ENCODE assay signal across 16 mouse cellular contexts in genomic region chr8:126813621-126814020, GRCm38 (mm10).
DNase-seq lines count a peak whose midpoint lies in the region; ATAC-seq and TF ChIP-seq lines count a peak whose summit lies in the region.
"Had no signal": no experiment of that assay in that cellular context is flagged by ENCODE, and none has a peak within 500 bp of the region (broad histone marks: within the 10 kb centered on the region; RNA-seq: fewer than 3 reads in every experiment).

No protein-coding gene starts in this region.

- no peak overlapping the region for H3K4me3 ChIP-seq in kidney, embryonic 16.5 days (ENCODE audit: low read length)
- no peak overlapping the region for H3K4me3 ChIP-seq in midbrain, postnatal 0 days (ENCODE audit: low read depth, low read length)
- H3K4me3 ChIP-seq in midbrain, embryonic 10.5 days: no peak overlapping the region
- H3K4me3 ChIP-seq in ES-E14 (ENCODE audit: insufficient read depth in 1 of 2, low read depth in 1 of 2, low read length in 2 of 2, poor library complexity in 1 of 2, severe bottlenecking in 1 of 2): no peak overlapping the region
- H3K4me3 ChIP-seq in embryonic fibroblast, embryonic 13.5 days (ENCODE audit: insufficient read depth, low read length): no peak overlapping the region
- H3K4me3 ChIP-seq: heart, embryonic 15.5 days; hindbrain, embryonic 12.5 days; liver, embryonic 15.5 days had no signal

- no peak for DNase-seq in kidney, adult 9 months
- DNase-seq in midbrain, postnatal 0 days (ENCODE audit: low spot score): no peak
- no peak for DNase-seq in midbrain, embryonic 10.5 days (ENCODE audit: low spot score)
- DNase-seq in ES-E14 (ENCODE audit: low read depth, low spot score): no peak
- DNase-seq: adrenal gland, adult 8-10 months; cerebellum, postnatal 10 days; kidney, adult 18-20 months; right cerebral cortex, adult 18-20 months; thymus, postnatal 14 days had no signal

- WGBS in kidney, embryonic 16.5 days: 83% methylated on average over 4 of the region's 4 CpGs
- 75% methylated on average over 4 of the region's 4 CpGs for WGBS in midbrain, postnatal 0 days
- WGBS in midbrain, embryonic 10.5 days: 73% methylated on average over 4 of the region's 4 CpGs

- 0 out of 2 replicates have a peak, but pooled peaks have one; percentile 2 for ATAC-seq in kidney, embryonic 16.5 days (ENCODE audit: low FRiP score, low TSS enrichment)
- ATAC-seq in midbrain, postnatal 0 days (ENCODE audit: low FRiP score): no peak
- ATAC-seq in megakaryocyte, adult 5-6 weeks (ENCODE audit: poor library complexity, severe bottlenecking): no peak
- no peak for ATAC-seq in monocyte, adult 5-6 weeks (replicated peaks; ENCODE audit: insufficient number of reproducible peaks, low FRiP score, low TSS enrichment, poor library complexity, severe bottlenecking)

- H3K4me1 ChIP-seq in kidney, embryonic 16.5 days (ENCODE audit: insufficient read depth, low read length): no peaks in the 10 kb centered on the region
- no peaks in the 10 kb centered on the region for H3K4me1 ChIP-seq in midbrain, postnatal 0 days (ENCODE audit: insufficient read depth, low read length)
- no peaks in the 10 kb centered on the region for H3K4me1 ChIP-seq in midbrain, embryonic 10.5 days
- H3K4me1 ChIP-seq in ES-E14 (ENCODE audit: control insufficient read depth in 2 of 2, insufficient read depth in 2 of 2, low read length in 2 of 2, poor library complexity in 1 of 2): no peaks in the 10 kb centered on the region; a peak in 2 of 4 replicates
- no peaks in the 10 kb centered on the region for H3K4me1 ChIP-seq in embryonic fibroblast, embryonic 13.5 days (ENCODE audit: control insufficient read depth, insufficient read depth, low read length)
- H3K4me1 ChIP-seq: heart, embryonic 15.5 days; hindbrain, embryonic 12.5 days had no signal

- no peak overlapping the region for H3K27ac ChIP-seq in kidney, embryonic 16.5 days (ENCODE audit: low read length)
- H3K27ac ChIP-seq in midbrain, postnatal 0 days (ENCODE audit: low read depth, low read length): no peak overlapping the region
- H3K27ac ChIP-seq in midbrain, embryonic 10.5 days (replicated peaks): no peak overlapping the region
- H3K27ac ChIP-seq in ES-E14 (ENCODE audit: insufficient read depth, low read depth, low read length, poor library complexity, severe bottlenecking): no peak overlapping the region
- no peak overlapping the region for H3K27ac ChIP-seq in embryonic fibroblast, embryonic 13.5 days (ENCODE audit: insufficient read depth, low read length)
- H3K27ac ChIP-seq: heart, embryonic 15.5 days; hindbrain, embryonic 12.5 days; liver, embryonic 15.5 days had no signal

- TF ChIP-seq CTCF in midbrain, postnatal 0 days (IDR thresholded peaks at IDR 0.05): peak; percentile 51
- TF ChIP-seq CTCF in embryonic fibroblast, embryonic 13.5 days (IDR thresholded peaks at IDR 0.05; ENCODE audit: borderline replicate concordance, insufficient read depth, low read length): peak; percentile 17; the same call in 1 of the 2 replicates

- no peak overlapping the region for H3K9ac ChIP-seq in kidney, embryonic 16.5 days (replicated peaks; ENCODE audit: low read length)
- H3K9ac ChIP-seq in midbrain, postnatal 0 days (replicated peaks; ENCODE audit: low read length, poor library complexity, severe bottlenecking): no peak overlapping the region
- no peak overlapping the region for H3K9ac ChIP-seq in ES-E14 (ENCODE audit: insufficient read depth, low read depth, low read length, poor library complexity, severe bottlenecking)
- H3K9ac ChIP-seq: heart, embryonic 15.5 days; hindbrain, embryonic 12.5 days; liver, embryonic 15.5 days had no signal

- TF ChIP-seq POLR2A in embryonic fibroblast, embryonic 13.5 days (IDR thresholded peaks at IDR 0.05; ENCODE audit: low read depth, low read length): no peak

- peaks cover 6% of the 10 kb centered on the region; the same call in 1 of the 2 replicates for H3K9me3 ChIP-seq in kidney, embryonic 16.5 days (ENCODE audit: low read length)
- H3K9me3 ChIP-seq in midbrain, postnatal 0 days (ENCODE audit: low read length): no peaks in the 10 kb centered on the region
- peaks cover 12% of the 10 kb centered on the region for H3K9me3 ChIP-seq in midbrain, embryonic 10.5 days (replicated peaks)
- H3K9me3 ChIP-seq in ES-E14 (ENCODE audit: control insufficient read depth, insufficient read depth, low read depth, low read length): no peaks in the 10 kb centered on the region
- H3K9me3 ChIP-seq: liver, embryonic 15.5 days had no signal

- in situ Hi-C loops in ES-E14 (cut with MboI; ENCODE audit: low sequenced_read_pairs in 2 of 2, unreplicated experiment in 2 of 2): no loop called here

- no peaks in the 10 kb centered on the region for H3K27me3 ChIP-seq in kidney, embryonic 16.5 days (ENCODE audit: insufficient read depth, low read length)
- no peaks in the 10 kb centered on the region for H3K27me3 ChIP-seq in midbrain, postnatal 0 days (ENCODE audit: insufficient read depth, low read length)
- no peaks in the 10 kb centered on the region for H3K27me3 ChIP-seq in midbrain, embryonic 10.5 days (ENCODE audit: low read depth, poor library complexity, severe bottlenecking)
- H3K27me3 ChIP-seq: hindbrain, embryonic 12.5 days; liver, embryonic 15.5 days had no signal

- no peaks in the 10 kb centered on the region for H3K36me3 ChIP-seq in kidney, embryonic 16.5 days (ENCODE audit: insufficient read depth, low read length)
- H3K36me3 ChIP-seq in midbrain, postnatal 0 days (ENCODE audit: insufficient read depth, low read length): no peaks in the 10 kb centered on the region
- no peaks in the 10 kb centered on the region for H3K36me3 ChIP-seq in midbrain, embryonic 10.5 days
- H3K36me3 ChIP-seq in ES-E14 (ENCODE audit: control insufficient read depth, insufficient read depth, low read length, poor library complexity, severe bottlenecking): no peaks in the 10 kb centered on the region
- H3K36me3 ChIP-seq: heart, embryonic 15.5 days; hindbrain, embryonic 12.5 days; liver, embryonic 15.5 days had no signal

- no peak overlapping the region for H3K4me2 ChIP-seq in kidney, embryonic 16.5 days (replicated peaks; ENCODE audit: low read depth, low read length)
- H3K4me2 ChIP-seq in midbrain, postnatal 0 days (ENCODE audit: low read depth, low read length, poor library complexity, severe bottlenecking): no peak overlapping the region
- H3K4me2 ChIP-seq: heart, embryonic 15.5 days; hindbrain, embryonic 12.5 days; liver, embryonic 15.5 days had no signal

TF ChIP-seq in ES-E14, 5 proteins besides CTCF, POLR2A, EP300 and RAD21:
- TF ChIP-seq ZNF384 (IDR thresholded peaks at IDR 0.05; ENCODE audit: low read depth, low read length) (no peak), ZC3H11A (IDR thresholded peaks at IDR 0.05; ENCODE audit: borderline replicate concordance, low read depth, low read length) (peak; percentile 24; the same call in 1 of the 2 replicates), CHD2 (IDR thresholded peaks at IDR 0.05; ENCODE audit: low read depth, low read length) (no peak)
